Mouse (Mus musculus) hindbrain, postnatal 0 days (tissue): ENCODE results near the gene Tox2. TPM values are rescaled to one million over a fixed set of nuclear protein-coding genes. Genes with fewer than 3 reads are reported as not detected.

Source experiments
- ATAC-seq: fragments of 200-750 bp; cut with Nextera tagmentation; 2 replicates; pipeline ENCODE4 v1.8.0; 2017; ENCODE audit warnings: mild to moderate bottlenecking, moderate TSS enrichment, moderate library complexity
- DNase-seq: peaks from one replicate; pipeline ENCODE4 v3.0.0-alpha.2; 2015; ENCODE audit warnings: low spot score
- H3K27ac ChIP-seq: fragments of 300-500 bp; sonication (generic); 2 replicates; pipeline ENCODE4 v1.5.1; 2014; ENCODE audit warnings: mild to moderate bottlenecking
- H3K27me3 ChIP-seq: fragments of 300-500 bp; sonication (generic); 2 replicates; pipeline ENCODE4 v1.6.1; 2014; ENCODE audit warnings: low read length, mixed read lengths; ENCODE audit not compliant: insufficient read depth
- H3K36me3 ChIP-seq: fragments of 300-500 bp; sonication (generic); 2 replicates; pipeline ENCODE4 v1.6.1; 2014; ENCODE audit warnings: low read length, mixed read lengths; ENCODE audit not compliant: insufficient read depth
- H3K4me1 ChIP-seq: fragments of 300-500 bp; sonication (generic); 2 replicates; pipeline ENCODE4 v1.6.1; 2014; ENCODE audit warnings: antibody characterized with exemption, low read length, mixed read lengths; ENCODE audit not compliant: insufficient read depth
- H3K4me2 ChIP-seq: fragments of 300-500 bp; sonication (generic); 2 replicates; pipeline ENCODE4 v1.6.1; 2014; ENCODE audit warnings: low read depth, mild to moderate bottlenecking, low read length, moderate library complexity, mixed read lengths
- H3K4me3 ChIP-seq: fragments of 300-500 bp; sonication (generic); 2 replicates; pipeline ENCODE4 v1.5.1; 2014; ENCODE audit warnings: low read length
- H3K9ac ChIP-seq: fragments of 300-500 bp; sonication (generic); replicated peaks from 2 replicates; pipeline ENCODE4 v1.6.1; 2014; ENCODE audit warnings: mild to moderate bottlenecking, low read length, moderate library complexity, mixed read lengths
- H3K9me3 ChIP-seq: fragments of 300-500 bp; sonication (generic); 2 replicates; pipeline ENCODE4 v1.6.1; 2016; ENCODE audit warnings: low read length, mixed read lengths
- CTCF ChIP-seq: IDR thresholded peaks from 2 replicates; pipeline ENCODE4 v1.5.1; 2016; ENCODE audit warnings: antibody characterized with exemption, control low read depth, low read depth
- WGBS: fragments of 180-500 bp; shearing (Covaris S2); extraction: QIAGEN DNeasy Blood & Tissue Kit; methylation state at CpG from one replicate; pipeline ENCODE4 v1.1.7; 2014; 5-methylcytosine and 5-hydroxymethylcytosine counted together
- polyA plus RNA-seq: library from polyadenylated mRNA; unstranded; fragments of >200 nt; fragmentation: Nextera tagmentation; extraction: Ambion mirVana; gene quantifications from 2 replicates; pipeline ENCODE4 v1.2.1, GENCODE M21; 2015
- total RNA-seq: library from RNA; depleted of rRNA; stranded (reverse); fragments of >200 nt; gene quantifications from 2 replicates; pipeline ENCODE4 v1.2.3, GENCODE M21; 2014

Gene Tox2
- total and polyA plus RNA-seq, 2 experiments from 2014 or later = 5.0 to 19.1 TPM

DNA sequence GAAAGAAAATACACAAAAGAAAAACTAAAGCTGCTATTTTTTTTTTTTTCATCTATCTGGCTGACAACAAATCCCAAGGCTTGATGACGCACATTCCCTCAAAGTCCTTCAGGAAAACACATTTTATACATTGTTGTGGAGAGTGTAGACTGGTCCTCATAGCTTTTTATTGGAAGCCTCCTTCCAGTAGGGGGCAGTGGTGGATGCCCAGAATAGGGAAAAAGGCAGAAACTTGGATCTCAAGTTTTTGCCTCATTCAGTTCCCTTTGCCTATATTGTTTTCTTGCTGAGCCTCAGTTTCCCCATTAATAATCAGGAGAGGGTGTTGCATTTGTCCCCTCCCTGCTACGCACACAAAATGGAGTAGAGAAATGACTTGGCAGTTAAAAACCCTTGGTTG, 49.7 kb downstream of the Tox2 start:
- ATAC-seq = no peak
- H3K27me3 ChIP-seq = no peaks in the 10 kb centered on the region
- 99% methylated on average over 2 of the region's 2 CpGs for WGBS
- no peak overlapping the region for H3K4me3 ChIP-seq
- H3K4me2 ChIP-seq = no peak overlapping the region
- no peaks in the 10 kb centered on the region for H3K9me3 ChIP-seq
- DNase-seq = peak; percentile 40
- TF ChIP-seq CTCF = peak; percentile 51
- no peak overlapping the region for H3K9ac ChIP-seq
- no peaks in the 10 kb centered on the region for H3K36me3 ChIP-seq
- peak overlapping the region; percentile 46; the same call in 1 of the 2 replicates for H3K27ac ChIP-seq
- H3K4me1 ChIP-seq = no peaks in the 10 kb centered on the region

DNA sequence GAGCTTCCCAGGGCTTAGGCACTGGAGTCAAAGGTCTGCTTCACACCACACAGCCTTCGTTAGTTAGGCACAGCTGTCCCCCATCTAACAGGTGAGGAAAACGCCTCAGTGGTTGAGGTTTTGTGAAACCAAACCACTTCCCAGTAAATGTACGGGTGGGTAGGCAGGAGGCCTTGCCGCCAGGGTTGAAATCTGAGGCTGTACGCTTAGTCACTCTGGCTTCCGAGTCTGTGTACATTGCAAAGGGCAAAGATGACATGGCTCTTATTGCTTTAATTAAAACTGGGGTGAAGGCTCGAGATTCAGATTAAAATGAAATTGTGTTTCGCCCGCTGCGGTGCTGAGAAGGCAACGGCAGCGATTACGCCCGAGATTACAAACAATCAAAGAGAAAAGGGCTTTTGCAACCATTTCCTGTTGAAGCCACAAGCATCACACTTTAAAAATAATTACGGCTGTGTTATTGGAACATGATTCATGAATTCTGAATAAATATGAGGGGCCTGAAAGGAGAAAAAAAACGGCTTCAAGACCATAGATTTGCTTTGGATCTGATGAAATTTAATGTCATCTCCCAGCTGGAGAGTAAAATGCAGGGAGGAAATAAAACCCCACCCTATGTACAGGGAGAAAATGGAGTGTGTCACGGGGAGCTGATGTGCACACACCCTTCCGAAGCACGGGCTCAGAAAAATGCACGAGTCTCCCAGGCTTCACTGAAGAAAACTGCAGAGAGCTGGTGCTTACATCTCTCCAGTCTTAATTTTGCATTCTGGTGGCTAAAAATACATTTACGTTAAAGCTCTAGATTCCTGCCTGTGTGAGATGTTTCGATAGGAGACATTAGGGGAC, 50.5 kb downstream of the Tox2 start:
- no peak for DNase-seq
- Histone ChIP-seq H3K4me3 (no peak overlapping the region), H3K36me3 (no peaks in the 10 kb centered on the region), H3K9me3 (no peaks in the 10 kb centered on the region), H3K27ac (peak overlapping the region; percentile 46; the same call in 1 of the 2 replicates), H3K4me1 (no peaks in the 10 kb centered on the region), H3K27me3 (no peaks in the 10 kb centered on the region), H3K4me2 (no peak overlapping the region), H3K9ac (no peak overlapping the region)
- no peak for TF ChIP-seq CTCF
- no peak for ATAC-seq
- WGBS = 63% methylated on average over 22 of the region's 22 CpGs

GRCm38 (mm10) chr2:163254228-163254627, 51.3 kb downstream of the Tox2 start:
- no peak overlapping the region for H3K9ac ChIP-seq
- no peak for ATAC-seq
- 79% methylated on average over 6 of the region's 6 CpGs for WGBS
- DNase-seq = no peak
- H3K36me3 ChIP-seq = no peaks in the 10 kb centered on the region
- no peaks in the 10 kb centered on the region for H3K9me3 ChIP-seq
- no peak overlapping the region for H3K4me3 ChIP-seq
- H3K4me1 ChIP-seq = no peaks in the 10 kb centered on the region
- no peak overlapping the region for H3K27ac ChIP-seq
- H3K27me3 ChIP-seq = no peaks in the 10 kb centered on the region
- H3K4me2 ChIP-seq = no peak overlapping the region
- TF ChIP-seq CTCF = no peak

DNA sequence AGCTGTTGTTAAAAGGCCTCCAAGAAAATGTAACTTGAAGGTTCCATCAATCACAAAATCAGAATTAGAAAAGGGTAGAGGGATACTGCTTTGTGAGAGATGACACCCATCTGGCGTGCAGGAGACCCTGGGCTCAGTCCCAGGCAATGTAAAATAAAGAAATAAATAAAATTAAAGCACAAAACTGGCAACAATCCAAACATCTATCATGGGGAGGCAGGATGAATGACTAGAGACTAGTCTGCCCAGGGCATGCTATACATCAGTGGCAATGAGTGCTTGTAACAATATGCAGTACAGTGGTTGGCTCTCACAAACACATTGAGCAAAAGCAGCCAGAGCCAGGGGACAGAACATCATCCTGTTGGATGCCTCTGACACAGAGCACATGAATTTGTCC, 53.8 kb downstream of the Tox2 start:
- WGBS = 38% methylated on average over 1 of the region's 1 CpGs
- H3K36me3 ChIP-seq = no peaks in the 10 kb centered on the region
- ATAC-seq (no peak), DNase-seq (no peak)
- H3K4me3 ChIP-seq = no peak overlapping the region
- no peak overlapping the region for H3K9ac ChIP-seq
- no peaks in the 10 kb centered on the region for H3K27me3 ChIP-seq
- no peaks in the 10 kb centered on the region for H3K9me3 ChIP-seq
- H3K27ac ChIP-seq = no peak overlapping the region
- no peak overlapping the region for H3K4me2 ChIP-seq
- H3K4me1 ChIP-seq = no peaks in the 10 kb centered on the region
- TF ChIP-seq CTCF = no peak

GRCm38 (mm10) chr2:163261362-163262054, 58.6 kb downstream of the Tox2 start:
- H3K27ac ChIP-seq = no peak overlapping the region
- ATAC-seq = no peak
- H3K36me3 ChIP-seq = no peaks in the 10 kb centered on the region
- no peaks in the 10 kb centered on the region for H3K9me3 ChIP-seq
- no peak overlapping the region for H3K9ac ChIP-seq
- H3K4me1 ChIP-seq = no peaks in the 10 kb centered on the region
- H3K4me2 ChIP-seq = no peak overlapping the region
- H3K4me3 ChIP-seq = no peak overlapping the region
- TF ChIP-seq CTCF = no peak
- H3K27me3 ChIP-seq = no peaks in the 10 kb centered on the region
- DNase-seq = no peak
- 68% methylated on average over 6 of the region's 6 CpGs for WGBS

- ATAC-seq (no peak), DNase-seq (no peak)
- H3K4me1 ChIP-seq = no peaks in the 10 kb centered on the region
- no peak for TF ChIP-seq CTCF
- H3K27ac ChIP-seq = no peak overlapping the region
- H3K4me3 ChIP-seq = no peak overlapping the region
- WGBS = 77% methylated on average over 4 of the region's 4 CpGs
- H3K36me3 ChIP-seq = no peaks in the 10 kb centered on the region
- no peak overlapping the region for H3K4me2 ChIP-seq
- H3K9ac ChIP-seq = no peak overlapping the region
- no peaks in the 10 kb centered on the region for H3K27me3 ChIP-seq
- no peaks in the 10 kb centered on the region for H3K9me3 ChIP-seq
These were observed 59.1 kb downstream of the Tox2 start for GRCm38 (mm10) chr2:163262055-163262420.

DNA sequence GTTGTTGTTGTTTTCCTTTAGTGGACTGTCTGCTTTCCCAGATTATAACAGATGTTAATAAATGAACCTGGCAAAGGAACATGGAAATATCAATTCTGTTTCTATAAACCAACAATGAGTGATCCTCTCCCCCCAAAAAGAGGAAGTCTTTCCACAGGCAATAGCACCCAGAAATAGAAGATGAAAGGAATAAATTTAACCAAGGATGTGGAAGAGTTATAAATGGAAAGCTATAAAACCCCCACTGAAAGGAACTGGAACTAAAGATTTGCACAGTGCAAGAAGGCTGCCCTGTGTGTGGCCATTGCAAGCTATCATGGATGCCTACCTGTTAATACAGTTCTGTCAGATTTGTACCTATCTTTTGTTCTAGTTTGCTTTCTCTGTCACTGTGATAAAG, 64.2 kb downstream of the Tox2 start:
- DNase-seq = no peak
- Histone ChIP-seq H3K9ac (no peak overlapping the region), H3K4me3 (no peak overlapping the region), H3K4me2 (no peak overlapping the region), H3K27me3 (no peaks in the 10 kb centered on the region), H3K9me3 (no peaks in the 10 kb centered on the region), H3K4me1 (no peaks in the 10 kb centered on the region), H3K27ac (no peak overlapping the region), H3K36me3 (no peaks in the 10 kb centered on the region)
- no peak for ATAC-seq
- TF ChIP-seq CTCF = no peak
